Mouse (Mus musculus): ENCODE results near the gene Dact2.

The Dact2 gene

DNA sequence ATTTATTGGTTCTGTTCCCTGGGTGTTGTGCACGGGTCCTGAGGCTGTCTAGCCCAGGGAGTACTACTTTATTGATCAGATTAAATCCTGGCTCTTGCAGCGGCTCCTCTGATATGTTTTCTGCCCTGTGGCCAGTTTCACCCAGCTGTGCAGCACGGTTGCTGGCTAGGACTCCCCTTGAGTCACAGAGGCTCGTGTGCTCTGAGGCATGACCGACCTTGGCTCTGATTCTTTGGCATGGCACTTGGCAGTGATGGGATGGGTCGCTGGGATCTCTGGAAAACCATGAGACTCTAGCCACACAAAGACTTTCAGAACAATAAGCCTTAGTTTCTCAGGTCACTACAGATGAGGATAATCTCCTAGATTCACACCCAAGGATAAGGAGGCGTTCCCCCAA lies 8.7 kb upstream of the Dact2 start:
- no peak for DNase-seq (ENCODE audit: low read depth)

GRCm38 (mm10) chr17:14207093-14207561 lies 3.0 kb upstream of the Dact2 start:
- DNase-seq (ENCODE audit: low read depth) = no peak

- DNase-seq (ENCODE audit: low read depth) = peak; percentile 15
Measured at GRCm38 (mm10) chr17:14206062-14206461, 2.0 kb upstream of the Dact2 start.

DNA sequence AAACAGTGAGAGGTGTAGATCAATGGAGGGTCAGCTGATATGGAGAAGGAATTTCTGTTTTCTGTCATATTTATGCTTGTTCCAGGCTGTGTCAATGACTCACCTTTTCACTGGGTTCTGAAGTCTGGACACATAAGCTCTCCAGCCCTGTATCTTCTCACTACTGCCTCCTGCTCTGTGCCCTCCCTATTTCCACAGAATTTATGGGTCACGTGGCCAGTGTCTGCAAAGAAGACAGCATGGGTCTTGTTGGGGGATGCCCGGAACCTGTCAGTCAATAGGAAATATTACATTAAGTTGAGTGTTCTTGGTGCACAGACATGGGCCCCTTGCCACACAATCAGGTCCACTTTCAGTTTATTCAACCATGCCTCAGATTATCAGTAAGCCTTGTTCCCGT lies 1.1 kb upstream of the Dact2 start:
- no peak for DNase-seq (ENCODE audit: low read depth)

DNA sequence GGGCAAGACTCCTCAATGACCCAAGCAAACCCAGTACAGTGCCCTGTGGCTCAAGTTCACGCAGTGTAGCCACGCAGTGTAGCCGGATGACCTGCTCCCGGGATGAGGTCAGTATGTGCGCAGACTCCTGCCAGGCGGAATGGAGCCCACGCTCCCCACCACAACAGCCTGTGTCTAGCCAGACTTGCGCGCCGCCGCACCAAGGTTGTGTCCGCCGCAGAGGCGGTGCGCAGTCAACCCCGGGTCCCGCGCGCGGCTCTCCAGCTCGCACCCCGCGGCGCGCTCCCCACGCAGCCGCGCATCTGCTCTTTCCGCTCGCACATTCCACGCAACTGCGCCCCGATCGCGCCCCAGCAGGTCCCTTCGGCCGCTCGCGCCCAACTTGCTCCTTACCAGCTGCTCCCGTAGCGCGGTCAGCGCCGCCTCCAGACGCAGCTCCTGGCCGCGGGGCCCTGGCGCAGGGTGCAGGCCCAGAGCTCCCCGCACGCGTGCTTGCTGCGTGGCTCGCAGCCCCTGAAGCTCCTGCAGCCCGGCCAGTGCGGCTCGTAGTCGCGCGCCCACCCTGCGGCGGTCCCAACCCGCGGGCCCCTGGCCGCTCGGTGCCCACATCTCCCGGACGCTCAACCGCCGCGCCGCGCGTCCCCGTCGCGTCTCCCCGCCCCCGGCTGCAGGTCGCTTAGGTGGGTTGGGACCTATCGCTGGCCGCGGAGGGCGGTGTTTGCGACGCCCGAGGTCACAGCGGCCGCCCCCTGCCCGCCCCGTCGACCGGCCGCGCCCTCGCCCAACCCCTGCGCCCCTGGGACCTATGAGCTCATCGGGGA lies 773 bp downstream of the Dact2 start:
- DNase-seq (ENCODE audit: low read depth) = no peak

DNA sequence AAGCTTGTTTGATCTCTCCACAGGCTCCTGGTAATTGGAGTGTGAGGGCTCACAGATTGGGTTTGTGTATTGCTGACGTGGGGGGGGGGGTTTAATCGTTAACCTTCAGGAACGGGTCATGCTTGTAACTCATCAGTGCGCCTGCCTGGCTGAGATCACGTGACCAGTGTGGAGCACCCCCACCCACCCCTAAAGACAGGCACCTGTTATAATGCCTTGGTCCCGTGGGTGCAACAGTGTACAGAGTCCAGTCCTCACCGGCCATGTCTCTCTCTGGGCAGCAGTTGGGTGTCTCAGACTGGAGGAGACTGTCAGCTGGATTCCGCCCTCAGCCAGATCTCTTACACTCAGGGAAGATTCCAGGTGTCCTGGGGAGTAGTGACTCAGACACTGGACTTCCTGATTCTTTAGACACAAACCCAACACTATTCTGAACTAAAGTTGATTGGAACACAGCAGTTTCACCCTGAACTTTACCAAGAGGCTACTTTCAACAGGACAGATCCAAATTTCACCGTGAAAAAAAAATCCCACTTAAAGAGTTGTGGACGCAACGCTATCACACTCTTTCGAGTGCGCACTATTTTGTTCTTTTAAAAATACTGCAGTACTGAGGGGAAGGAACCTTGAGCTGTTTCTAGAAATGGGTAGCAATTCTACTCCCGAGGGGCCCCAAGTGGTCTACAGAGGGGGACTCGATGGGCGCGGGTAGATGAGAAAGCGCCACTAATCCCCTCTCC lies 1.6 kb downstream of the Dact2 start:
- DNase-seq (ENCODE audit: low read depth) = no peak

GRCm38 (mm10) chr17:14201281-14201787 lies 2.8 kb downstream of the Dact2 start:
- no peak for DNase-seq (ENCODE audit: low read depth)

DNA sequence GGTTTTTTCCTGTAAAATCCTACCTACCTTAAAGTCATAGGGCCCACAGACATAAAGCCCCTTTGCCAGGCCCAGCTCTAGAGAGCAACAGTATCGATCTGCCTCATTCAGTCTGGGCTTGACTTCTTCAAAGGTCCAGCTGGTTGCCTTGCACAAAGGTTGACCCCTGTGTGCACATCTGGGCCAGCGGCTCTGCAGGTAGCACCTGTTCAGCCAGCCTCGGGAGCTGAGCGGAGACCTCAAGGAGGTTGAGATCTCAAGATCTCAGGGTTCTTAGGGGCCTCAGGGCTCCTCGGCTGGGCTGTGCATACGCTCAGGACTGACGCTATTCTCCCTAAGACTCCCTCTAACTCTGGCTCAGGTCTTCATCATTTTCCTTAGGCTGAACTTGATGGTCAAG lies 3.9 kb downstream of the Dact2 start:
- DNase-seq (ENCODE audit: low read depth) = no peak

GRCm38 (mm10) chr17:14199621-14200020 lies 4.5 kb downstream of the Dact2 start:
- no peak for DNase-seq (ENCODE audit: low read depth)

GRCm38 (mm10) chr17:14192924-14193323 lies 11.2 kb downstream of the Dact2 start:
- DNase-seq (ENCODE audit: low read depth) = no peak

DNA sequence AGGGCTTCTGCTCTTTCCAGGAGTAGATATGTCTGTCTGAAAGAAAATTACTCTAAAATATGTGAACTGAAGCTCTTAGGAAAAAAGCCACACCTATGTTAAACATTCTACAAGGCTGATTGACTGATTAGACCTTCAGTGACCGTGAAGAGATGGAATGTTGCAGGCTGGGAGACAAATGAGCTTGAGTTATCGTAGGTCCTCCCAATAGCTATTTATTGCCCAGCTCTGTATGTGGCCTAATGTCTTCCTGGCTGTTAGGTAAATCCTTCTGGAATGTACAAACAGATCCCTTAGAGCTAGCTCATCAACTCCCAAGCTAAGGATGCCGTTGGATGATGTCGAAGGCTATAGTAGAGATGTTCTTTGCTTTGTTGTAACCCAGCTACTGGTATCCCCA lies 11.7 kb downstream of the Dact2 start:
- no peak for DNase-seq (ENCODE audit: low read depth)

GRCm38 (mm10) chr17:14188455-14188854 lies 15.6 kb downstream of the Dact2 start:
- DNase-seq (ENCODE audit: low read depth) = no peak

- DNase-seq (ENCODE audit: low read depth) = no peak
Measured at GRCm38 (mm10) chr17:14187096-14187495, 17.0 kb downstream of the Dact2 start.

- DNase-seq (ENCODE audit: low read depth) = no peak
Measured at GRCm38 (mm10) chr17:14186176-14186575, 17.9 kb downstream of the Dact2 start.

GRCm38 (mm10) chr17:14184192-14184814 lies 19.8 kb downstream of the Dact2 start:
- no peak for DNase-seq (ENCODE audit: low read depth)

DNA sequence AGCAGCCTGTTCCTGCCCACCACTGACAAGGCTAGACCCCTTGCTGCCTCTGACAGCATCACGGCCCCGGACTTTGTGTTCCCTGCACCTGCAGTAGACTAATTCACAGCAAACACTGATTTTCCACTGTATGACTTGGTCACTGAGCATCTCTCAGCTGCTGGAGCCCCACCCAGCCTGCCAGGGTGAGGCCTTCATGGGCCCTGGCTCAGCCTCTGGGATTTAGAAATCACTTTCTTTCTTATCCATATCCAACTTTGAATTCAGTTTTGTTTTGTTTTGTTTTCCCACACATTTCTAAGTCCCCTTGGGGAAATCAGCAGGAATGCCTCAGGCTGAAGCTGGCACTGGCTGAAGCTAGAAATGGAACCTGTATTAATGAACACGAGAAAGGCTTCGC lies 20.4 kb downstream of the Dact2 start:
- DNase-seq (ENCODE audit: low read depth) = no peak

DNA sequence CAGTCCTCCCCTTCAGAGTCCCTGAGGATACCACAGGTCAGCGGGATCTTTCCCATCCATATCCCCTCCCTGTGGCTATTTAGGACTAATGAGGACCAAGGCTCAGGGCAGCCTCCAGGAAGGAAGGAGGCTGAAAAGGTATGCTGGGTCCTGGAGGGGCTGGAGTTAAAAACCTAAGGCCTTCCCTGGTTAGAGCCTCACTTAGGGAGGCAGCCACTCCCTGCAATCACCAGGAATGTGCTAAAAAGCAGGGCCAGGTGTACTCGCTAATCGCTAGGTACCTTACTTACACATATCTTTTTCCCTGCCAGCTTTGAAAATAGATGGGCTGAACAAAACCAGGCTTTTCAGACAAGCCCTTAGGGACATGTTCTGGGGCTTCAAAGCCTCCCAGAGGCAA lies 21.2 kb downstream of the Dact2 start:
- DNase-seq (ENCODE audit: low read depth) = no peak

- no peak for DNase-seq (ENCODE audit: low read depth)
Measured at GRCm38 (mm10) chr17:14178911-14179310, 25.2 kb downstream of the Dact2 start.

DNA sequence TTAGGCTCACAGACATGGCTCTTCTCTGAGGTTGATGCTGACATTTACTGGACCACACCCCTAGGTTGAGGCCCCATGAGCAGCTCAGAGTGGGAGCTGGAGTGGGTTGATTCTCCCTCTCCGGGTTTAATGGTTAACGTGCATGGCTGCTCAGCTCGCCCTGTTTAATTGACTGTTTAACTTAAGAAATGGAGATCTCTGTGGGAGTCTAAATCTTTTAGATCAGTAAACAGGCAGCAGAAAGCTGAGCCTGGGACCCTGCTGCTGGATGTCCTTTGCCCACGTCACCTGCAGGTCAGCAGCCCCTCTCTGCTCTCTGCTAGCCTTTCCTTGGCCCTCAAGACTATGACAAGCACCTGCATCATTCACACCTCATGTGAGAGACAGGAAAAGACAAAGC lies 25.6 kb downstream of the Dact2 start:
- no peak for DNase-seq (ENCODE audit: low read depth)

- DNase-seq (ENCODE audit: low read depth) = no peak
Measured at GRCm38 (mm10) chr17:14178049-14178448, 26.1 kb downstream of the Dact2 start.

DNA sequence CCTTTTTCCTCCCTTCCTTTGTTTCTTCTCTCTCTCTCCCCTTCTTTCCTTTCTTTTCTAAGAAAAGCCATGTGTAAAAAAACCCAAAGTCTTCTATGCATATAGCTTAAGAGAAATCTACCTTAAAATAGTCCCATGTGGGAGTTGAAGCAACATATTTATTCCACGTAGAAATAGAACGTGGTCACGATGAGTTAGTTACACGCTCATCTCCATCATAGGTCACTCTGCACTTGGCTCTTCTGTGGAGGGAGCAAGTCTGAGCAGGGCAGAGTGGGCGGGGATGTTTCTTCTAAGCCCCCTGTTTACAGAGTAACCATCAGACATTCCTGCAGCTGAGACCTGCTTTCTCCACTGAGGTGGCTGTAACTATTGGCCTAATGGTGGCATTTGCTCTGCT lies 27.1 kb downstream of the Dact2 start:
- DNase-seq (ENCODE audit: low read depth) = no peak

GRCm38 (mm10) chr17:14175704-14176103 lies 28.4 kb downstream of the Dact2 start:
- no peak for DNase-seq (ENCODE audit: low read depth)

DNA sequence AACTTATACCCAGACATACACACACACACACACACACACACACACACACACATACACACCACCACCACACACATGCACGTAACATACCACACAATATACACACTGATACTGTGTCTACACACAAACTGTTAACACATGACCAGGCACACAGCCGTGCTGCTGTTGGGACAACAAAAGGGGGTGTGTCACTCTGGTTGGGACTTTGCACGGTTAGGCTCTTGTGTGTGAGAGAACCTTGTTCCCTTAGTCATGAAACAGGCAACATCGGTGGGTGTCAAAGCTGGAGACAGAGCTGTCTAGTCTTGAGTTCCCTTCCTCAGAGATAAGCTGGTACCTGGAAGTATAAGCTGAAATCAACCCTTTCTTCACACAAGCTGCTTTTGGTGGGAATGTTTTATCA lies 29.1 kb downstream of the Dact2 start:
- DNase-seq (ENCODE audit: low read depth) = no peak
